Mouse (Mus musculus) CH12F3 (cell line): ENCODE data around the gene Tapbpl.
"Not testable (repeated sequence)": the region's sequence is repeated elsewhere in the genome, so short reads cannot be mapped to it uniquely, and the experiment has no call there.

Experiments
- in situ Hi-C: fragments of 300-500 bp; cut with MboI; formaldehyde crosslinking; loops from 2 replicates; pipeline ENCODE4 v1.14.3; 2020; ENCODE audit warnings: low sequenced_read_pairs

Gene Tapbpl

DNA sequence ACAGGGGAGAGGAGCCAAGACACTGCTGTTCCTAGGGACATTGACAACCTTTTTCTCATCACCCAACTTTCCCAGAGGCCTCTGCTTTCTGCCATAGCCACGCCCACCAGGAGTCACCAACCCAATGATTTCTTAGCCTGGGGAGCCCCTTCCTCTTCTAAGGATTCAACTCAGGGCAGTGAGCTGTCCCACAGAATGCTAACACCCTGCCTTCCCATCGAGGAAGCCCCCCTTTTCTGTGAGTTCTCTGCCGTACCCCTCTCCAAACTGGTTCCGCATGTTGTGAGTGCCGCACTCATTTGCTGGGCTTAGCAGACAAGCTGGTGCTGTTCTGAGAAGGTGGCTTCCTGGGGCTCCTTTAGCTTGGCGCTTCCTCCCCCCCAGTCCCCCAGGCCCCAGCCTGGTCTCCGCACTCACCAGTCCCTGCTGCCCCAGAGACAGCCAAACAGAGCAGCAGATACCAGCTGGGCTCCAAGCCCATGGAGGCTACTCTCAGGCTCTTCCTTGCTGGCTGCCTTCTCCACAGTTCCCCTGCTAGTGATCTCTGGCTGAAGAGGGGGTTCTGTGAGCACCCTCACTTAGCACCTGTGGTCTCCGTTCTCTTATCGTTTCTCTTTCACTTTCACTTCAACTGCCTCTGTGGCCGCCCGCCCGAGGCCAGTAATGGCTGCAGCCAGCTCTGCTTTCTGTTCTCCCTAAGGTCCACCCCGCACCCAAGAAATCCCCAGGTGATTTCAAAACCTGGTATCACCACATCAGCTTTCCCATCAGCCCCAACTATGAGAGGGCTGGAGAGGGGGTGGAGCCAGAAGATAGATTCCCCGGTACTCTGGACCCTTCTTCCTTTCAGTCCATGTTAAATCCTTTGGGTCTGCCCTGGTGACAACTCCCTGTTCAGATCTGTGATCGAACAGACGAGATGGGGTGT, at the start of gene Tapbpl:
Gene Tapbpl (minus strand): TSS at position 744 of the 928 bp plus-strand sequence.
- in situ Hi-C loops = no loop called here

DNA sequence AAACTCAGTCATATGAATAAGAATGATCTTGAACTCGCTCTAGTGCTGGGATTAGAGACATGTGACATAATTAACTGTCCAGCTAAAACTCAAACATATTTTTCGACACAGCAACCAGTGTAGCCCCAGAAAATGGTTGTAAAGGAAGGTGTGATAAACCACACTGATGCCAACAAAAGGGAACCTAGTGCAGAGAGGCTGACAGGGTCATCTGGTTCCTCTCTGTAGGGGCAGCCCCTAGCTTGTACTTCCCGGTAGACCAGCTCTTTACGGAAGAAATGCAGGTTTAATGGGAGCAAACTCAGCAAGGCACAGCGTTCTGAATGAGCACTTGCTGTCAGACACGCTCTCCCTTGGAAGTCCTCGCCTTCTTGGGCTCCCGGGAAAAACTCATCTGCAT, 48.1 kb upstream of the Tapbpl start:
- in situ Hi-C loops = loop anchor here (10.0 kb wide), 1 partner anchor 125 kb away; no protein-coding TSS in a partner anchor

DNA sequence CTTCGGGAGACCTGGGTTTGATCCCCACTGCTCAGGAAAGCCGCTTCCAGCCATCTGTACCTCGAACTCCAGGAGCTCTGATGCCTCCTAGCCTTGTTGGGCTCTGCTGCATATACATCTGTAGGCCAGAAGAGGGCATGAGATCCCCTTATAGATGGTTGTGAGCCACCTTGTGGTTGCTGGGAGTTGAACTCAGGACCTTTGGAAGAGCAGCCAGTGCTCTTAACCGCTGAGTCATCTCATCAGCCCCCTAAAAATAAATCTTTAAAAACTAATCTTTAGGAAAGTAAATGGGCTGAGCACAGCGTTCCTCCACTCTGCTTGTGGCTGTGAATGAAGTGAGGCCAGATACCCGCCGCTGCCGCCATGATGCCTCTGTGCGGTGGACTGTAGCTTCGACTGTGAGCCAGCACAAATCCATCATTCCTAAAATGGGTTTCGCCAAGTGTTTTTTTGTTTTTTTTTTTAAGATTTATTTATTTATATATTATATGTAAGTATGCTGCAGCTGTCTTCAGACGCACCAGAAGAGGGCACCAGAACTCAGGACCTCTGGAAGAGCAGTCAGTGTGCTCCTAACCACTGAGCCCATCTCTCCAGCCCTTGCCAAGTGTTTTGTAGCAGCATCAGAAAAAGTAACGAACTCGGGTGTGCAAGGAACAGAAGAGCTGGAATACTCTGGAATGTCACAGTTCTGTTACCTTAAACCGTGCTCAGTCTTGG, 43.3 kb upstream of the Tapbpl start:
- in situ Hi-C loops = loop anchor here (5.0 to 10.0 kb wide), 2 partner anchors 48 to 120 kb away; no protein-coding TSS in a partner anchor

DNA sequence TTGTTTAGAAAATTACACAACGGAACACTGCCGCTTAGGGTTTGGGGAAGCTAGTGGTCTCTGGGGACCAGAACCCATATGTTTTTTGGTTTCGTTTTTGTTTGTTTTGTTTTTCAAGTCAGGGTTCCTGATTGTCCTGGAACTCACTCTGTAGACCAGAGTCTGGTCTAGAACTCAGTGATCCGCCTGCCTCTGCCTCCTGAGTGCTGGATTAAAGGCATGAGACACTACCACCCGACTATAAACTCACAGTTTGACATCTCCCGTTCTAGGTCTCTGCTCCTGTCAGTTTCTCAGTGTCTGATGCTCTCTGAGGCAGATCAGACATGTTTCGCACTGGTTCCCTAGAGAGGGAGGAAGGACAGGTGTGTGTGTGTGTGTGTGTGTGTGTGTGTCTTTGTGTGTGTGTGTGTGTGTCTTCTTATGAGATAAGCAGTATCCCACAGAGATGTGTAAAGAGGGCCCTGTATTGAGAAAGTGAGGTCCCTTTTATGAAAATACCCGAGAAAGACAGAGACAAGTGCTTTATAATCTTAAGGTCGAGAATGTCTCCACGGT, 40.6 kb upstream of the Tapbpl start:
- in situ Hi-C loops = loop anchor here (5.0 to 10.0 kb wide), 2 partner anchors 45 to 118 kb away; no protein-coding TSS in a partner anchor

GRCm38 (mm10) chr6:125271455-125272227, 40.0 kb upstream of the Tapbpl start:
- in situ Hi-C loops = loop anchor here (5.0 to 10.0 kb wide), 2 partner anchors 44 to 117 kb away; no protein-coding TSS in a partner anchor

DNA sequence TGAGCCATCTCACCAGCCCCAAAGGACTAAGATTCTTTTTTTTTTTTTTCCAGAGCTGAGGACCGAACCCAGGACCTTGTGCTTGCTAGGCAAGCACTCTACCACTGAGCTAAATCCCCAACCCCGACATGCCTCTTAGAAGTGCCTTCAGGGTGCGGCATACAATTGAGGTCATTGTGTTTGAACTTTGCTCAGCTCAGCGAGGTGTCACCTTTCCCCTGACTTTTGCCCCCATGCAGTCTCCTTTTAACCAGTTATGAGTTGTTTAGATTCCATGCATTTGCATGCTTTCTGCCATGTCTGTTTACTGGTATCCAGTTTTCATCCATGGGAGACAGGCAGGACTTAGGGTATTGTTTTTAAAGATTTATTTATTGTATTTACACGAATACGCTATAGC, 37.1 kb upstream of the Tapbpl start:
- in situ Hi-C loops = no loop called here

- in situ Hi-C loops = no loop called here
Measured at GRCm38 (mm10) chr6:125267469-125267868, 35.8 kb upstream of the Tapbpl start.

DNA sequence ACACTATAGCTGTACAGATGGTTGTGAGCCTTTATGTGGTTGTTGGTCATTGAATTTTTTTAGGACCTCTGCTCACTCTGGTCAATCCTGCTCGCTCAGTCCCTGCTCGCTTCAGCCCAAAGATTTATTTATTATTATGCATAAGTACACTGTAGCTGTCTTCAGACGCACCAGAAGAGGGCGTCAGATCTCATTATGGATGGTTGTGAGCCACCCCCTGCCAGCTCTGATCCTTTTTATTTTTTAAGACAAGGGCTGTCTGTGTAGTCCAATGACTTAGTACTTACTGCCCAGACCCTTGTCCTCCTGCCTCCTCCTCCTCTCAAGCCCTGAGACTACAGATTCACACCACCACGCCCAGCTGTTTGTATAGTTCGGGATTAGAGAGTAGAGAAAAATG, 34.9 kb upstream of the Tapbpl start:
- in situ Hi-C loops = not testable (repeated sequence)

- in situ Hi-C loops = no loop called here
Measured at GRCm38 (mm10) chr6:125266091-125266490, 34.4 kb upstream of the Tapbpl start.

DNA sequence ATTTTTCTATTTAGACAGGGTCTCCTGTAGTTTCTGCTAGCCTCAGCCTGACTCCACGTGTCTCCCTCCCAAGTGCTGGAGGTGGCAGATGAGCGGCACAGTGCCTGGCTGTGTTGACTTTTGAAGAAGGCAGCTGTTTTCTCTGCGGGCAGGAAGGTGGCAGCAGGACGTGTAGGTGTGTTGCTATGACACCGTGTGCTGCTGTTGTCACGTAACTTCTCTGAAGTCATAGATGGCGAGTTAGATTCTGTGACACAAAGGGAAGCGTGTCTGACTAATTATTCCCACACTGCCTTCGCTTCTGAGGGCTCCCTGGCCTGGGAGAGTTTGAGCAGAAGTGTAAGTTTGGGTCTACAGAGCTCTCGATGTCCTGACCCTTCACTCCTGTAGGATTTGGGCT, 33.6 kb upstream of the Tapbpl start:
- in situ Hi-C loops = no loop called here

- in situ Hi-C loops = no loop called here
Measured at GRCm38 (mm10) chr6:125264219-125264618, 32.6 kb upstream of the Tapbpl start.

- in situ Hi-C loops = no loop called here
Measured at GRCm38 (mm10) chr6:125260006-125260555, 28.4 kb upstream of the Tapbpl start.

DNA sequence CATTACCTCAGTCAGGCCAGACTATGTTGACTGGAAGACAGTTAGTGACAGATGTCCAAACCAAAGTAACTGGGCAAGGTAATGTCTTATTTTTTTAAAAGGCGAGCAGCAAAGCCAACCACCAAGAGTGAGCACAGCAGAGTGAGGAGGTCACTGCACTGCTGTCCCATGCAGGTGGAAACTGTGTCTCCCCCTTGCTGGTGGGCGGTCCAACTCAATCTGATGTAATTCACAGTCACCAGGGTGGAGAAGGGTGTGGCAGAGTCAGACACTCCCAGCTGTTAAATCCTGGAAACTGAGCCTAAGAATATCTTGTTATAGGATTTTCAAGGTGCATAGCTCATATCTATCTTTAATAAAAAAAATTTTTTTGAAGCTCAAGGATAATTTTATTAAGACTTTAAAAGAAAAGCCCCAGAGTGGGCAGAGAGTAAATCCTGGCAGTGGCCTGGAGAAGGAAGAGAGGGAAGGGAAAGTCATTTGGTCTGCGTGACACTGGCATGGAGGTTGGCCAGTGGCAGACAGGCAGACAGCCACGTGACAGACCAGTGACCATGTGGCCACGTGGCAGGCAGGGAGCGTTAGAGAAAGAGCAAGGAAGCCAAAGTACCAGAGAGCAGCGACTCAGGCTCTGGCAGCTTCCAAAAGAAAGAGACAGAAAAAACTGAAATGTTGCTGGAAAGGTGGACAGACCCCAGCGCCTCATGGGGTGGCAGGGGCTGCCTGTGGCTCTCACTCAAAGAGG, 24.7 kb upstream of the Tapbpl start:
- in situ Hi-C loops = no loop called here

GRCm38 (mm10) chr6:125255516-125256044, 23.9 kb upstream of the Tapbpl start:
- in situ Hi-C loops = no loop called here

- in situ Hi-C loops = no loop called here
Measured at GRCm38 (mm10) chr6:125253863-125254715, 22.4 kb upstream of the Tapbpl start.

GRCm38 (mm10) chr6:125252711-125253110, 21.1 kb upstream of the Tapbpl start:
- in situ Hi-C loops = no loop called here

- in situ Hi-C loops = no loop called here
Measured at GRCm38 (mm10) chr6:125252285-125252684, 20.6 kb upstream of the Tapbpl start.

- in situ Hi-C loops = no loop called here
Measured at GRCm38 (mm10) chr6:125244551-125244950, 12.9 kb upstream of the Tapbpl start.
